Comparison of ENCODE assay signal across 8 mouse cellular contexts in the genomic region with DNA sequence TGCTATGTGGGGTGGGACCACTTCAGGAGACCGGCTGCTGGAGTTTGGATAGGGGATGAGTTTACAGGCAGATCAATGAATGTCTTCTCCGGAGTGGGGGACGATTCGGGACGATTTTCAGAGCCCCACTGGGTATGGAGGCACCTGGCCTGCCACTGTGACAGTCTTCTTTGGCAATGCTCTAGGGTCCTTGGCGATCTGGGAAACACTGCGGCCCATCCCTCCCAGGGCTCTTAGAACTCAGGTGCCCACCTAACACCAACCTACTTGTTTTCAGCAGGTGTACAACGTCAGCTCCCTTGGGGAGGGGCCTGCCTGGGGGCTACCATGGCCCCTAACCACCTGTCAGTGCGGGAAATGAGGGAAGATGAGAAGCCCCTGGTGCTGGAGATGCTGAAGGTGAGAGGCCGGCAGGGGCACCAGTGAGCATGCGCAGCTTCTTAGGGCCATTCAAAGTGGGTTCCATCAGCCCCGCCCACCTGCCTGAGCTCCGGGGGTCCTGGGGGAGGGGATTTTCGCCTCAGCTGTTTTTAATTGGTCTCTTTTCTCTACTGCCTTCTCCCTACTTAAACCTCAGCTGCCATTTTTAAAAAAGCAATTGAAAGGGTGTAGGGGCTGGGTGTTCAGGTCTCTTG. TPM values are rescaled to one million over a fixed set of nuclear protein-coding genes. Genes with fewer than 3 reads are reported as not detected.
DNase-seq lines count a peak whose midpoint lies in the region; ATAC-seq and TF ChIP-seq lines count a peak whose summit lies in the region.

No protein-coding gene starts in this region.

- peaks cover 56% of the 10 kb centered on the region for H3K4me1 ChIP-seq in embryonic facial prominence, embryonic 13.5 days
- H3K4me1 ChIP-seq in hindbrain, embryonic 13.5 days (replicated peaks) = peaks cover 71% of the 10 kb centered on the region
- H3K4me1 ChIP-seq in midbrain, embryonic 15.5 days = peaks cover 56% of the 10 kb centered on the region

- peak overlapping the region; percentile 90 for H3K27ac ChIP-seq in embryonic facial prominence, embryonic 13.5 days
- peak overlapping the region; percentile 99 for H3K27ac ChIP-seq in hindbrain, embryonic 13.5 days
- peak overlapping the region; percentile 99 for H3K27ac ChIP-seq in left cerebral cortex, adult 2 months
- H3K27ac ChIP-seq in midbrain, embryonic 15.5 days = peak overlapping the region; percentile 99

- no peaks in the 10 kb centered on the region for H3K9me3 ChIP-seq in embryonic facial prominence, embryonic 13.5 days
- H3K9me3 ChIP-seq in hindbrain, embryonic 13.5 days = no peaks in the 10 kb centered on the region
- H3K9me3 ChIP-seq in midbrain, embryonic 15.5 days = no peaks in the 10 kb centered on the region

- peak; percentile 57 for TF ChIP-seq CTCF in left cerebral cortex, adult 2 months (IDR thresholded peaks at IDR 0.05)

- intact Hi-C loops in left cerebral cortex, adult 2 months (cut with DNase I) = no loop called here

- peaks cover 34% of the 10 kb centered on the region for H3K36me3 ChIP-seq in embryonic facial prominence, embryonic 13.5 days
- H3K36me3 ChIP-seq in hindbrain, embryonic 13.5 days = peaks cover 31% of the 10 kb centered on the region
- peaks cover 10% of the 10 kb centered on the region for H3K36me3 ChIP-seq in midbrain, embryonic 15.5 days (replicated peaks)

- H3K4me2 ChIP-seq in embryonic facial prominence, embryonic 13.5 days = peak overlapping the region; percentile 80
- peak overlapping the region; percentile 91 for H3K4me2 ChIP-seq in hindbrain, embryonic 13.5 days
- H3K4me2 ChIP-seq in midbrain, embryonic 15.5 days = peak overlapping the region; percentile 79

- no peaks in the 10 kb centered on the region for H3K27me3 ChIP-seq in embryonic facial prominence, embryonic 13.5 days
- H3K27me3 ChIP-seq in hindbrain, embryonic 13.5 days = no peaks in the 10 kb centered on the region
- H3K27me3 ChIP-seq in midbrain, embryonic 15.5 days (replicated peaks) = no peaks in the 10 kb centered on the region

- 0% methylated on average over 14 of the region's 14 CpGs for WGBS in embryonic facial prominence, embryonic 13.5 days
- WGBS in hindbrain, embryonic 13.5 days = 1% methylated on average over 14 of the region's 14 CpGs
- 2% methylated on average over 14 of the region's 14 CpGs for WGBS in midbrain, embryonic 15.5 days

- peak overlapping the region; percentile 58 for H3K9ac ChIP-seq in embryonic facial prominence, embryonic 13.5 days
- H3K9ac ChIP-seq in hindbrain, embryonic 13.5 days = peak overlapping the region; percentile 80
- H3K9ac ChIP-seq in midbrain, embryonic 15.5 days = peak overlapping the region; percentile 61

- peak; percentile 33 to 34 for DNase-seq in B cell, adult 2 months
- DNase-seq in MN1 (ENCODE audit: low spot score) = peak; percentile 76
- DNase-seq in left cerebral cortex, adult 2 months (ENCODE audit: extremely low spot score in 1 of 2, low spot score in 2 of 2) = peak; percentile 71 to 81
- DNase-seq in testis, postnatal 10 days (ENCODE audit: low spot score) = peak; percentile 82
- no peak for DNase-seq in gastrocnemius, postnatal 4 days (ENCODE audit: low spot score in 2 of 2)

- peak overlapping the region; percentile 41 for H3K4me3 ChIP-seq in embryonic facial prominence, embryonic 13.5 days
- peak overlapping the region; percentile 41 for H3K4me3 ChIP-seq in hindbrain, embryonic 13.5 days
- peak overlapping the region; percentile 59 for H3K4me3 ChIP-seq in left cerebral cortex, adult 2 months
- peak overlapping the region; percentile 44 for H3K4me3 ChIP-seq in midbrain, embryonic 15.5 days

- ATAC-seq in embryonic facial prominence, embryonic 13.5 days (ENCODE audit: insufficient number of reproducible peaks, insufficient read depth, low FRiP score, low TSS enrichment, low read depth) = no peak
- peak; percentile 62 for ATAC-seq in hindbrain, embryonic 13.5 days (ENCODE audit: low FRiP score)
- ATAC-seq in midbrain, embryonic 15.5 days (replicated peaks) = peak; percentile 69

RNA-seq across cellular contexts. Expression of a gene that starts 1.2 kb away (rescaled TPM):
- 3.3 and 4.6 TPM in 2 replicates for polyA plus RNA-seq in embryonic facial prominence, embryonic 13.5 days (2015; fragmentation: Nextera tagmentation; extraction: Ambion mirVana)
- polyA plus RNA-seq in hindbrain, embryonic 13.5 days (2015; fragmentation: Nextera tagmentation; extraction: Ambion mirVana) = 25.4 and 27.7 TPM in 2 replicates
- 100 to 1,000 TPM in 1 of 2 experiments, 10 to 100 TPM in 1; 99.7 to 109 TPM for total RNA-seq in left cerebral cortex, adult 2 months (2021)
- polyA plus RNA-seq in midbrain, embryonic 15.5 days (2015; fragmentation: Nextera tagmentation; extraction: Ambion mirVana) = 46.3 and 47.7 TPM in 2 replicates
- 1 to 10 TPM; 4.6 to 5.2 TPM for total RNA-seq in gastrocnemius, postnatal 4 days (2021)

RNA-seq across cellular contexts. Expression of a gene that starts 2.5 kb away (rescaled TPM):
- 0.51 and 0.62 TPM in 2 replicates for polyA plus RNA-seq in embryonic facial prominence, embryonic 13.5 days (2015; fragmentation: Nextera tagmentation; extraction: Ambion mirVana)
- polyA plus RNA-seq in hindbrain, embryonic 13.5 days (2015; fragmentation: Nextera tagmentation; extraction: Ambion mirVana) = 0.73 and 1.3 TPM in 2 replicates
- total RNA-seq in left cerebral cortex, adult 2 months (2021) = 1 to 10 TPM; 2.8 to 4.4 TPM
- polyA plus RNA-seq in midbrain, embryonic 15.5 days (2015; fragmentation: Nextera tagmentation; extraction: Ambion mirVana) = 1.0 and 1.4 TPM in 2 replicates
- 10 to 100 TPM; 67.3 to 73.3 TPM for total RNA-seq in gastrocnemius, postnatal 4 days (2021)

RNA-seq across cellular contexts. Expression of a gene that starts 8.0 kb away (rescaled TPM):
- polyA plus RNA-seq in embryonic facial prominence, embryonic 13.5 days (2015; fragmentation: Nextera tagmentation; extraction: Ambion mirVana) = 4.3 and 4.8 TPM in 2 replicates
- polyA plus RNA-seq in hindbrain, embryonic 13.5 days (2015; fragmentation: Nextera tagmentation; extraction: Ambion mirVana) = 3.6 and 4.9 TPM in 2 replicates
- total RNA-seq in left cerebral cortex, adult 2 months (2021) = 10 to 100 TPM; 15.8 to 16.4 TPM
- 4.5 and 4.6 TPM in 2 replicates for polyA plus RNA-seq in midbrain, embryonic 15.5 days (2015; fragmentation: Nextera tagmentation; extraction: Ambion mirVana)
- 10 to 100 TPM; 14.0 to 14.6 TPM for total RNA-seq in gastrocnemius, postnatal 4 days (2021)

RNA-seq across cellular contexts. Expression of a gene that starts 16.7 kb away (rescaled TPM):
- 0.15 TPM in 1 of 2 replicates, not detected in the other for polyA plus RNA-seq in embryonic facial prominence, embryonic 13.5 days (2015; fragmentation: Nextera tagmentation; extraction: Ambion mirVana)
- polyA plus RNA-seq in hindbrain, embryonic 13.5 days (2015; fragmentation: Nextera tagmentation; extraction: Ambion mirVana) = 0.26 and 0.45 TPM in 2 replicates
- total RNA-seq in left cerebral cortex, adult 2 months (2021) = under 1 TPM; 0.27 to 0.28 TPM
- 0.40 and 0.65 TPM in 2 replicates for polyA plus RNA-seq in midbrain, embryonic 15.5 days (2015; fragmentation: Nextera tagmentation; extraction: Ambion mirVana)
- total RNA-seq in gastrocnemius, postnatal 4 days (2021) = not detected

RNA-seq across cellular contexts. Expression of a gene that starts 41.2 kb away (rescaled TPM):
- 0.18 TPM in 1 of 2 replicates, not detected in the other for polyA plus RNA-seq in embryonic facial prominence, embryonic 13.5 days (2015; fragmentation: Nextera tagmentation; extraction: Ambion mirVana)
- polyA plus RNA-seq in hindbrain, embryonic 13.5 days (2015; fragmentation: Nextera tagmentation; extraction: Ambion mirVana) = 0.25 TPM in 1 of 2 replicates, not detected in the other
- under 1 TPM in 1 of 2 experiments, not detected in 1; 0.91 TPM for total RNA-seq in left cerebral cortex, adult 2 months (2021)
- polyA plus RNA-seq in midbrain, embryonic 15.5 days (2015; fragmentation: Nextera tagmentation; extraction: Ambion mirVana) = 0.29 TPM in 1 of 2 replicates, not detected in the other
- 10 to 100 TPM; 13.0 to 15.9 TPM for total RNA-seq in gastrocnemius, postnatal 4 days (2021)

Comparison
In these comparisons a context has a peak if more than half of its experiments do, and no peak if none do; other contexts are left out.
1. DNase-seq: peak in B cell, adult 2 months (2 of 2), MN1 (single experiment), left cerebral cortex, adult 2 months (2 of 2) and testis, postnatal 10 days (single experiment); none in gastrocnemius, postnatal 4 days (0 of 2).
2. Peak in every context shown above with its lines, with median percentiles within 50 percentile points of each other: H3K27ac ChIP-seq, H3K4me2 ChIP-seq, H3K4me3 ChIP-seq and H3K9ac ChIP-seq.